Mouse (Mus musculus) gastrocnemius, postnatal 10 days (tissue): ENCODE data around the gene Cyp11a1. TPM values are rescaled to one million over a fixed set of nuclear protein-coding genes. Genes with fewer than 3 reads are reported as not detected.

Experiments used
- DNase-seq: peaks from one replicate; pipeline ENCODE4 v3.0.0; 2021; ENCODE audit warnings: mixed read lengths
- total RNA-seq, 2 experiments: library from RNA; stranded (reverse); gene quantifications; 2 replicates each; pipeline ENCODE4 v1.2.3; 2021

Cyp11a1 gene
- total RNA-seq, 2 experiments from 2014 or later, result 1.2 to 1.6 TPM

GRCm38 (mm10) chr9:58009015-58009362 lies 2.8 kb downstream of the Cyp11a1 start:
- DNase-seq, result peak; percentile 62

- DNase-seq, result no peak
These were observed 3.4 kb downstream of the Cyp11a1 start for GRCm38 (mm10) chr9:58009588-58009987.

- DNase-seq, result no peak
These were observed 4.8 kb downstream of the Cyp11a1 start for GRCm38 (mm10) chr9:58011027-58011426.

DNA sequence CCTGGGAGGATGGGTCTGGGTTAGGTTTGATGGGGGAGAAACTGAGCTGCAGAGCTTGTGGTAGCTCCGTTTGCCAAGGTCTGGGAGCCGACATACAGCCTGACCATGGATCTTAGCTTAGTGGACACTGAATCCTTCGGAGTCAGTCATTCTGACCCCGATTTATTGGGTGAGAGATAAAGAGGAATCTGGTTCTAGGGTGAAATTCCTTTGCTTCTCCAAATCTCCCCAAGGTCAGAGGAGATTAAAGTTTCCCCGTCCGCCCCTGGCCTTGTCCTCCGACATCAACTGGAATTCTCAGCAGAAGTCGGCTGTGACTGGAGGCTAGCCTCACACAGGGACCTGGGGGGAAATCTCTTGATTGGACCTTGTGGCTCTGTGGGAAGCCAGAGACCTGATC lies 5.3 kb downstream of the Cyp11a1 start:
- no peak for DNase-seq

- no peak for DNase-seq
These were observed 6.3 kb downstream of the Cyp11a1 start for GRCm38 (mm10) chr9:58012486-58012885.

DNA sequence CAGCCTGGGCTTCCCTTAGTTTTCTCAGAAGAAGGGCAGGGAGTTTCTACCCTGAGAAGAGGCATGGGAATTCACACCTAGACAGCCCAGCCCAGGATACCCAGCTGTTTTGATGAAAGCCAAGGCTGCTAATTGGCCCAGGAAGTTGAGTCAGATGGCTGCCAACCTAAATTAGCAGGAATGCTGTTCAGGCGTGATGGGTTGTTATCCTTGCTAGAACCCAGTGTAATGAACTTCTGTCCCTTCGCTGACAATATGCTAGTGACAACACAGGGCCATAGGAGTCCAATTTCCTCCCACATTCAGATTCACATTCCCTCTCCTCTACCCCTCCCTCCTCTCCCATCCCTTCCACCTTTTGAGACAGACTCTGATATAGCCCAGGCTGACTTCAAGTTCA lies 6.7 kb downstream of the Cyp11a1 start:
- no peak for DNase-seq

DNA sequence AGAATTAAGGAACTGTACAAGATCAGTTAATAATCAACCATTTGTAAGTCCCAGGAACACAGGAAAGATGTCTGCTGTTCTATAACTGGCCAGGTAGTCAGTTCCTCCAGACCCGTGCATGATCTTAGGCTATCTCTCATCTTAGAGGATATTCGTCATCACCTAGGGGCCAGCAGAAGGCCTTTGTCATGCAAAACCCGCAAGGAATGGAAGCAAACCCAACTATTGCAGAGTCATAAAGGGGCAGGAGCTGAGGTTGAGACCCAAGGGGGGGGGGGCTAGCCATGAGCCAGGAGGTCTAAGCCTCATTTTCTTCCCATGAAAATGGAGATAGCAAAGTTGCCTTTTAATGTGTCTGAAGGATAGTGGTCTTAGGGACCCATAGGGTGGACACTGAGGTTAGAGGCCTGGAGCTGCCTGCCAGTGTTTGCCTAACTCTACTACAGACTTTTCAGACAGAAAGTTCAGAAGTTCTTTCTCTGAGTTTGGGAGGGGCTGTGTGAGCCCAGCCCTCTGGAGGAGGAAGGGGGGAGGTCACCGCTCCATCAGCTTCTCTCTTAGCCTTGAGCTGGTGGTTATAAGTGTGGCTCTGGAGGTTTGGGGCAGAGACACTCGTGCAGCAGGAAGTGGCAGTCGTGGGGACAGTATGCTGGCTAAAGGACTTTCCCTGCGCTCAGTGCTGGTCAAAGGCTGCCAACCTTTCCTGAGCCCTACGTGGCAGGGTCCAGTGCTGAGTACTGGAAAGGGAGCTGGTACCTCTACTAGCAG lies 8.4 kb downstream of the Cyp11a1 start:
- no peak for DNase-seq

DNA sequence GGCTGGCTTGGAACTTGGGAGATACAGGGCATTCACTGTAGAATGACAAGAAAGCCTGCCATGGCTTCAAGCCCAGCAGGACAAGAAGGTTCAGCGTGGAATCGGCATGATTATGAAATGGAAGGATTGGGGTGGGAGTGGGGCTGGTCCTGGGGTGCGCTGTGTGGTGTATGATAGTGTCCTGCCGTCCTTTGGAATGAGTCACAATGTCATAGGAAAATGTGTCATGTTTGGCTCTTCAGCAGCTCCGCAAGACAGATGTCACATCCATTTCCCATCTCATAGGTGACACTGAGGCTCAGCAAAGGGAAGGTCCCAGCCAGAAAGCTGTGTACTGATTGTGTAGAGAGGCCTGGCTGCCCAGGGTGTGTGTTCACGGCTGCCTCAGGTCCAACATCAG lies 9.6 kb downstream of the Cyp11a1 start:
- DNase-seq, result no peak

DNA sequence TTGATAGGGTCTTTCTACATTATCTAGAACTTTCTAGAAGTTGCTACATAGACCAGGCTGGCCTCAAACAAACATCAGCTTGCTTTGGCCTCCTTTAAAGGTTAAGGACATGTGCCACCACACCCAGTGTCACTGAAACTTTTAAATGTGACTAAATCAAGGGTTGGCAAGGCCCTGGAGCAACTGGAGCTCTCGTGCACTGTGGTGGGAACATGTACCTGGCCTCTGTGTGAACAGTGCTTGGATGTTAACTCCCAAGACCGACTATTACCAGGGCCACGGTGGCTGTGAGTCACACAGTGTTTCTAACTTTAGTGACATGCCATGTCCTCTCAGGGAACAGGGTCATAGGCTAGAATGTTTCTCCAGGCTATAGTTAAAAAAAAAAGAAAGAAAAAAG lies 10.8 kb downstream of the Cyp11a1 start:
- no peak for DNase-seq

DNA sequence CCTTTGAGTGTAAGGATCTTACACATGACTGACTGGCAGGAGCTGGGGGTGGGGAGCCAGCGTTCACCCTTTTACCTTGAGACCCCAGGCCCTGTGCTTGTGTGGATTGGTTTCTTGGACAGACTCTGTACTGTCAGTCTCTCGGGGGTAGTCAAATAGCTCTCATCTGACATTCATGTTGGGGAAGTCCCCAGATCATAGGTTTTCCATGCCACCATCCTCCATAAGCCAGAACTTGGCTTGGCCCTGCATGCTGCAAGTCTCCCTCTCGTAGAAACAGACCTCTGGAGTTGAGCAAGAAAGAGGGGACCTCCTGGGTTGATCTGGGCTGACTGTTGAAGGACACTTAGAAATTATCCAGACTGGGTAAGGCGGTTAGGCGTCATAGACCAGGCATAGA lies 12.2 kb downstream of the Cyp11a1 start:
- no peak for DNase-seq

- no peak for DNase-seq
These were observed 19.8 kb downstream of the Cyp11a1 start for GRCm38 (mm10) chr9:58025995-58026394.

- DNase-seq, result no peak
These were observed 21.4 kb downstream of the Cyp11a1 start for GRCm38 (mm10) chr9:58027426-58028180.

GRCm38 (mm10) chr9:58028841-58029240 lies 22.6 kb downstream of the Cyp11a1 start:
- DNase-seq, result no peak

DNA sequence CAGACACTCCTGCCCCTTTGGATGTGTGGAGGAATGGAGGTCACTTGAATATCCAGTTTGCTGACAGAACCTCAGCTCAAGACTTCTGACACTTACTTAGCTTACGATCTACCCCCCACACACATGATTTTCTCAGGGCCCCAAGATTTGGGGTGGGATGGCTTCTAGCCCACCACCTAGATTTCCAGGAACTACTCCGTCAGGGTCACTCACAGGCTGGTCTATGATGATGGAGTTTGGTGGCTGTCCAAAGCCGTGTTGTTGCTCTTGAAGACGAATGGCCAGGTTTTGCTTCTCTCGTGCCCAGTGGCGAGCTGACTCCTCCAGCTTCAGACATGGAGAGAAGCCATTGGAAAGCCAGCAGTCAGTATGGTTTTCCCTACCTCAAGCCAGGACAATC lies 23.4 kb downstream of the Cyp11a1 start:
- no peak for DNase-seq

DNA sequence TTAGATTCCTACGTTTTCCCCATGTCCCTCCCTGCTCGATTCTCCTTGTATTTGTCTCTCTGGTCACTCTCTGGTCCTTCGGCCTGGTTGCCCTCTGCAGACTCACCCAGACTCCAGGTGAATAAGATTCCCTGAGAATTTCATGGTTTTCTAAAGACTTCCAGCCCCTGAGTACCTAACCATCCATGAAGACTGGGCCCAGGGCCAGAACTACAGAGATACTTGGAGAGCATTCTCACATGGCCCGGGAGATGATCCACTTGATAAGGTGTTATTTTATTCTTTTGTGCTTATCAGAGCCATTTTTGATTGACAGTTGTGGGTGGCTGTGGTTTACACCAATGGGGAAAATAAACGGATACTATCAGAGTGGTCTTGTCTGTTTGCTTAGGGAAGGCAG lies 25.7 kb downstream of the Cyp11a1 start:
- no peak for DNase-seq

DNA sequence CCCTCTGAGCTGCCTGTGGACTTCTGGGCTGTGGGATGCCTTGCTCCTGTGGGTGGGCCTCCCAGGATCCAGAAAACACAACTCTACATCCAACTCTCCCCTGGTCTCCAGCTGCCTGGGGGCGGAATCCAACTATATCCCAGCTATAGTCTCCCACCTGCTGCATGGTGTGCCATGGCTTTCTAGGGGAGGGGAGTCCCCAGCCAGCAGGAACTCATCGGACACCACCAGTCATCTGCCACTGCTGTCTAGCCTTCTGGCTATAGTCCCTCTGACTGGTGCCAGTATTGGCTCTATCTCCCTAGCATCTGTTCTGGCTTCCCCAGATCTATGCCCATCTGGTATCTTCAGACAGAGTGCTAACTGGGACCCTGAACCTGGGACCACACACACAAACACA lies 29.3 kb downstream of the Cyp11a1 start:
- no peak for DNase-seq

DNA sequence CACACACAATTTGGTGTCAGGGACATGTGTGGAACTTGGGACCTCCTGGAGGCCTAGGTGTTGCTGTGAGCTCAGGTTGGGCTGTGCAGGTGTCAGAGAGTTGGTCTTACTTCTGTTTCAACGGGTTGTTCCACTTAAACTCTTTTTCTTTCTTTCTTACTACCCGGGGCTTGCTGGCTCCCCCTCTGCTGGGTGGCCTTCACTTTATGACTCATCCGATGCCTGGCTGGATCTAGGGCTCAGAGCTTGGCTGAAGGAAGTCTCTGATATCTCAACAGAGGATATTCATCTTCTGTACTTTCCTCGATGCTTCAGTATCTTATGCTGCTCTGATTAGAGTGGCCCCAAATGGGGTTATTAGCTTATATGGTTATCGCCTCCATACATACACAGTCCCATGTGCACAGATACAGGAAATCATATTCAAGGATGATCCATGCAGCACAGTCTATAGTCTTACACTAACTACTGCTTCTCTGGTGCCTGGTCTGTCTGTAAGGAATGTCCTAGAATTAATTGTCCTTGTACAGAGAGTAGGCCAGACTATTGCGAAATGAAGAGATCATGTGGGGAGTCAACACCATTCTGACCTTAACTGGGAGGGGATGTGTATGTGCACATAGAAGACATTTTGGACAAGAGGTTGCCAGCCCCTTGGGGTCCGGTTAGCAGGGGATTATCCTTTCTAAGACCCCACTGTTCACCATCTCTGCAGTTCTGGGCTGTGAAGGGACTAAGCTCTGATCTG lies 29.9 kb downstream of the Cyp11a1 start:
- no peak for DNase-seq

DNA sequence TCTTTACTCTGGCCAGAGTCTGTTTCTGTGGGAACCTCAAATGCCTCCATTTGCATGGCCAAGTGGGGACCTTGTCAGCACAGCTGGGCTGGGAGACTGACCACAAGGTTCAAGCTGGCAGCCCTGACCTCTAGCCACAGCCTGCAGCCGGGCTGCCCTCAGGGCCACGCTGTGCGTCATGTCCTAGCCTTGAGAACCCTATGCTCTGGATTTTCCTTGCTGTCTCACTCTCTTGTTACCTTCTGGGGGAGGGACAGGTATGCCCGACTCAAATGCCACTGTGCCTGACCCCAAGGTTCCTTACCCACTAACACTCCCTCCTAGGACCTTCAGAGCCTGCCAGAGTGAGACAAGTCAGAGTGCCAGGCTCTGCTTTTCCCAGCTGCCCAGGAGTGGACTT lies 30.8 kb downstream of the Cyp11a1 start:
- no peak for DNase-seq

DNA sequence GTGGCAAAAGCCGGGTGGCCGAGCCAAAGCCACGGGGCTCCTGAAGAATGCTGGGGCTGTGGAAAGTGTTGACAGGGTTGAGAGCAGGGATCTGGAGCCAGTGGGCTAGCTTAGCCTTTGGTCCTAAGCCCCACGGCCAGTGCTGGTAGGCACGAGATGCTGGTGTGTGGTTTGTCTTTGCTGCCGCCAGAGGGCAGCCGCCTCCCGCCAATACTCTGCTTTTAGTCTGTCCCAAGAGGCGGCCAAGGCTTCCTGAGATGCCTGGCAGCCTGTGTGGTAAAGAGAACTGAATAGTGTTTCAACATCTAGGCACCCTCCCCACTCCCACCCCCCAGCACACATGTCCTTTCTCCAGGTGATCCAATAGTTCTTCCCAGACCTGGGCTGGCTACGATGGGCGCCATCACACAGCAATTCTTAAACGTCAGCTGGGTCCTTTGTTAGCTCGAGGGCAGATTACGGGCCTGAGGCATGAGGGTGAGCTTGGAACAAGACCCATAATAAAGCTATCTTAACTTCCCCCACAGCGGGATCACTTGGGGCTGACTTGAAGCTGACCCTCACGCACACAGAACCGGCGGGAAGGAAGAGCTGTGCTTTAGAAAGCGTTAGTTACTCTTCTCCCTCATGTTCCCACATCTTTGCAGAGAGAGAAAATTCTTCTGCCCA lies 32.4 kb downstream of the Cyp11a1 start:
- peak; percentile 79 for DNase-seq

DNA sequence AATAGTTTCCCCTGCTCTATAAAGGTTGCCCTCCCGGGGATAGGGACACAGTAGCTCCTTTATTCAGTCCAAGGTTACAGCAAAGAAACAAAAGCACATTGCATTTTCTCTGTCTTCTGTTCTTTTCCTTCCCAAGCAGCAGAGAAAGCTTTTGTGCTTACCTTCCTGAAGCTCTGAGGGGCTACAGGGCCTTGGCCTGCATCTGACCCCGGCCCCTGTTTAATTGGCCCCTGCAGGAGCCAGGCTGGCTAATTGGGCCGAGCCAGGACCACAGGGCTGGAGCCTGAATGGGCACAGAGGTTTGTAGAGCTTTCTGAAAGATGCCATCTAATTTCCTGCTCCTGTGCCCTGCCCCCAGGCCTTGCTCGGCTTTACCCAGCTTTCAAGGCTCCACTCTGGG lies 34.8 kb downstream of the Cyp11a1 start:
- DNase-seq, result no peak

DNA sequence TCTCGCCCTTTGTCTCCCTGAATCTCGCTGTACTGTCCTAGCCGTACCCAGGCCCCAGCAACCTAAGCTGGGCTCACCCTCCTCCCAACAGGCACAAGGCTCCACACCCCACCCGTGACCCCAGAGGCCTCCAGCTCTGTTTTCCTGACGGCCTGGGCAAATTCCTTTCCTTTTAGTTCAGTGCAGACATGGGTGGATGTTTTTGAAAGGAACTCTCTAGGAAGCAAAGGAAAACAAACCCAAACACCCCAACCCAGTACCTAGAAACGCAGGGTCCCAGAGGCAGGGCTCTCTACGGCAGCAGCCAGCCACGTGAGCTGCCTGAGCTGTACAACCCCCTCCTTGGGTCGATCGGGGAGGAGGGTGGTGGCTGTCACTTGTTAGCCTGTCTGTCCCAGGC lies 36.2 kb downstream of the Cyp11a1 start:
- no peak for DNase-seq

DNA sequence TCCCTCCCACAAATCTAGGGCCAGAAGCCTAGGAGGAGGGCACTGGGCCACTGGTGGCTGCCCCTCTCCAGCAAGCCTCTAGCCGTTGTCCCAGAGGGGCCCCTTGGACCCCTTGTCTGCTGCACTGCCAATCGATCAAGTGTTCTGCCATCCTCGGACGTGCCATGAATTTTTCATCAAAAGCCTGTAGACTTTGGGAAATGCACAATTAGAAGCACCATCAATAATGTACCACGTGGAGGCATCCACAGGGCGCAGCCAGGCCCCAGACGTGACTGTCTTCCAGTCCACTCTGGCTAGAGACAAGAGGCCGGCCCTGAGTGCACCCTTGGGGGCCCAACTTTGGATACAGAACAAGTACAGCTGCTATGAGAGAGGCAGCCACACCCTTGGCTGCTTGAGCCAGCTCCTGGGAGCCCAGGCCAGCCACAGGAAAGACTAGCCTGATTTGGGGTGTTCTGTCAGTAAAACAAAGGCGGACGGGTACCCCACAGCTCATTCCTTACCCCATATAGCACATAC lies 37.3 kb downstream of the Cyp11a1 start:
- DNase-seq, result peak; percentile 65
